Mouse (Mus musculus): ENCODE data around the gene Cisd1. TPM values are rescaled to one million over a fixed set of nuclear protein-coding genes. Genes with fewer than 3 reads are reported as not detected.

Gene Cisd1
- polyA plus RNA-seq, 1 experiment from 2014 or later: 88.0 TPM

DNA sequence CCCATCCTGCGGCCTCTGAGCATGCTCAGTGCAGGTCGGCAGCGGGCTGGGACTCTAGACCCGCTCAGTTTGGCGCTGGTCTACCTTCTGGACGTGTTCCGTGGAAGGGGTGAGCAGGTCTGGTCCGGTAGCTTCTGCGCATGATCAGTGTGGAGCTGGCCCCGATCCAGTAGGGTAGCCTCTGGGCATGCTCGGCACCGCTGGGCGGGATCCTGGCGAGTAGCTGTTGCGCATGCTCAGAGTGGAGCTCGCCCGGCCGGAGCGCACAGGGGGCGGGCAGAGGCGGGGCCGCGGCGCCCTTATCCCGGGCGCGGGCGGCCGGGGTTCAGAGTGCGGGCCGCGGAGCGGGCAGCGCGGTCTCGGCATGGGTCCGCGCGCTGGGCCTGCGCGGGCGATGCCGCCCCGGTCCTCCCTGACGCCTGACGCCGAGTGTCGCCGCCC is 2.8 kb upstream of the Cisd1 start, which contains the start of gene Ipmk:
Gene Ipmk (plus strand): TSS at position 255 of the 441 bp plus-strand sequence.
- WGBS: 0% methylated on average over 25 of the region's 49 CpGs
- Histone ChIP-seq H3K27ac (peak within 1 kb of the TSS; percentile 72), H3K36me3 (no peaks in the 10 kb centered on the region; the same call in 1 of the 2 replicates), H3K4me3 (peak within 1 kb of the TSS; percentile 90), H3K4me2 (replicated peaks) (peak within 1 kb of the TSS; percentile 96), H3K9me3 (no peaks in the 10 kb centered on the region), H3K27me3 (no peaks in the 10 kb centered on the region), H3K9ac (peak within 1 kb of the TSS; percentile 91), H3K4me1 (peaks cover 30% of the 10 kb centered on the region)
- ATAC-seq (ENCODE audit: low FRiP score, low read depth): peak; percentile 92

DNA sequence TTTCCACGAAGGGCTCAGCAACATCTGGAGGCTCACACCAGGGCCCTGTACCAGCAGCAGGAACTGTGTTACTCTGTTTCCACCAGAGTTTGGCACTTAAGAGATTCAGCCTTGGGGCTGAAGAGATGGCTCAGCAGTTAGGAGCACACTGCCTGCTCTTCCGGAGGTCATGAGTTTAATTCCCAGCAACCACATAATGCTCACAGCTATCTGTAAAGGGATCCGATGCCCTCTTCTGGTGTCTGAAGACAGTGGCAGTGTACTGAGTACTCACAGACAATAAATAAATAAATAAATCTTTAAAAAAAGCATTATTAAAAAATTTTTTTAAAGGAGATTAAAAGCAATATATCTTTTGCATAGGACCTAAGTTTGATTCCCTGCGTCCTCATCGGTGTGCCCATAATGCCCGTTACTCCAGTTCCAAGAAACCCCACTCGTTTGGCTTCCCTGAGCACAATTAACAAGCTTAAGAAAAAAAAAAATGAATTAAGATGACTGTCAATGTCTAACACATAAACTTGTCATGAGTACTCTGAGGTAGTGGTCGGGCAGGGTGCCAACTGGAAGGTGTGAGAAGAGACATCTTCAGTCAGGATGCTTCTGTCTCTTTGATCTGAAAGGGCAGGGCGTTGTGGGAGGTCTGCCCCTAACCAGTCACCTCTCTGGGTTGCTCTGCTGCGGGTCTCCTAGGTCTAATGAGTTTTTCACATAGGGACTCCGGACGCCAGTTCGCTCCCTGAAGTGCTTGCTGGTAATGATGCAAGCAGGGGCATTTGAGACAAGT is 2.2 kb upstream of the Cisd1 start:
- Histone ChIP-seq H3K4me3 (peak overlapping the region; percentile 90), H3K9ac (peak overlapping the region; percentile 91), H3K4me2 (replicated peaks) (peak overlapping the region; percentile 96), H3K4me1 (peaks cover 36% of the 10 kb centered on the region), H3K27me3 (no peaks in the 10 kb centered on the region), H3K9me3 (no peaks in the 10 kb centered on the region), H3K36me3 (no peaks in the 10 kb centered on the region; the same call in 1 of the 2 replicates), H3K27ac (peak overlapping the region; percentile 72)
- 9% methylated on average over 13 of the region's 13 CpGs for WGBS
- ATAC-seq (ENCODE audit: low FRiP score, low read depth): no peak

DNA sequence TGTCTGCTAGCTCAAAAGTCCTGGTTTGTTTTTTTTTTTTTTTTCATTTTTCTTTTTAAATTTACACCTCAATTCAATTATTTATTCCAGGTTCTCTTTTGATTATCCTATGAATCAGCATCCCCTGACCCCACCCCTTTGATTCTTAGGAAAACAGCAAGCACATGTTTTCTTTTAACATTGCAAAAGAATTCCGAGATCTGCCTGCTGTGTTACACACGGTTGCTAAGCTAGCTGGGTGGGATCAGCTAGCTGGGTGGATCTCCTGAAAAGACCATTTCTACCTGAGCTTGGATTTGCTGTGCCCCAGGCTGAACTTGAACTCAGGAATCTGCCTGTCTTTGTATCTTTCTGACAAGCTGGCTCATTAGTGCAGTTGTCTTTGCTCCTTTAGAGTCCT is 1.4 kb upstream of the Cisd1 start:
- peaks cover 36% of the 10 kb centered on the region for H3K4me1 ChIP-seq
- no peak overlapping the region for H3K9ac ChIP-seq
- H3K4me2 ChIP-seq (replicated peaks): no peak overlapping the region
- H3K36me3 ChIP-seq: no peaks in the 10 kb centered on the region
- H3K27ac ChIP-seq: no peak overlapping the region
- WGBS: 28% methylated on average over 2 of the region's 2 CpGs
- no peak for ATAC-seq (ENCODE audit: low FRiP score, low read depth)
- H3K27me3 ChIP-seq: no peaks in the 10 kb centered on the region
- H3K9me3 ChIP-seq: no peaks in the 10 kb centered on the region
- H3K4me3 ChIP-seq: no peak overlapping the region

DNA sequence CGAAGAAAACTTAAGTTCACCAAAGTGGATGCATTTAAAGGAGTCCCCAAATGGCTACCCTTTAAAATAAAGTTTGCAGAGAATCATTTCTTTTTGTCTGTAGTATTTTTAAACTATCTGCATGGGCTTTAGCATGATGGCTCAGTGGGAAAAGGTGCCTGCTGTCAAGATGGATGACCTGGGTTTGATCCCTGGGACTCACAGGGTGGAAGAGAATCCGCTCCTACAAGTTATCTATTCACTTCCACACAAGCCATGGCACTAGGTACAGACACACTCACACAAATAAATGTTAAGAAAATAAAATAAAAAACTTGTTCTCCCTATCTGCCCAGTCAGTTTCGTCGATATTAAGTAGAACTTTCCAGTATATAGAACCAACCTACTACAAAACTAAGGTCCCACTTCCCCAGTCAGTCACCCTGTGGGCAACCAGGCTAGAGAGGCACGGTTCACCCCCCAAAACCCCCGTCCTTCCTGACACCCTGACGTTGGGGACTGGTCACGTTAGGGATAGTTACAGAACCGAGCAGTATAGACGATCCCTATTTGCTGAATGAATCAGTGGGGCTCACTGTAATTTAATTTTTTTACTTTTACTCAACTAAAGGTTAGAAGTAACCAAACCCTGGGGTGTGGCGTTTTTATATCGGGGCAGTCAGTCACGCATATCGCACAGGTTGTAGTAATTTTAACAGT is 1.0 kb downstream of the Cisd1 start:
- peak overlapping the region; percentile 86 for H3K4me3 ChIP-seq
- peak overlapping the region; percentile 92 for H3K9ac ChIP-seq
- WGBS: 19% methylated on average over 14 of the region's 14 CpGs
- H3K36me3 ChIP-seq: no peaks in the 10 kb centered on the region
- no peak overlapping the region for H3K27ac ChIP-seq
- H3K27me3 ChIP-seq: no peaks in the 10 kb centered on the region
- peak overlapping the region; percentile 75 for H3K4me2 ChIP-seq (replicated peaks)
- ATAC-seq (ENCODE audit: low FRiP score, low read depth): no peak
- peaks cover 39% of the 10 kb centered on the region for H3K4me1 ChIP-seq
- H3K9me3 ChIP-seq: no peaks in the 10 kb centered on the region

DNA sequence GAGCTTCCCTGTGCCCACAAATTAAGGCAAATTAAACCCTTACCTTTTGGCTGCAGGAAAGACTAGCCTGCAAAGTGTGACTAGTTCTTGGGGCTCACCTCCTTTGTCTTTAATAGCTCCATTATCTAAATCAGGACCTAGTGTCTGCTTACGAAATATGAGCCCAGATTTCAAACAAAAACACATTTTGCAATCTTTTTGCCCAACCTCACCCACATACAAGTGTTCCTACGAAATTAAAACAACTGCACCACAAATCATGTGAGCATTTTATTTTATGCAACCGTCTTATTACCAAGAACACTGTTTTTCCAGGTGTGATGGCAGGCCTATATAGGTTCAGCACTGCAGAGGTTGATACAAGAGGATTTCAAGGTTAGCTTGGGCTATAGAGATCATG is 1.6 kb downstream of the Cisd1 start:
- peaks cover 41% of the 10 kb centered on the region for H3K4me1 ChIP-seq
- H3K9ac ChIP-seq: no peak overlapping the region
- H3K27ac ChIP-seq: no peak overlapping the region
- no peaks in the 10 kb centered on the region for H3K27me3 ChIP-seq
- no peaks in the 10 kb centered on the region for H3K36me3 ChIP-seq
- ATAC-seq (ENCODE audit: low FRiP score, low read depth): no peak
- no peak overlapping the region for H3K4me2 ChIP-seq (replicated peaks)
- 71% methylated on average over 3 of the region's 3 CpGs for WGBS
- H3K4me3 ChIP-seq: no peak overlapping the region
- no peaks in the 10 kb centered on the region for H3K9me3 ChIP-seq

DNA sequence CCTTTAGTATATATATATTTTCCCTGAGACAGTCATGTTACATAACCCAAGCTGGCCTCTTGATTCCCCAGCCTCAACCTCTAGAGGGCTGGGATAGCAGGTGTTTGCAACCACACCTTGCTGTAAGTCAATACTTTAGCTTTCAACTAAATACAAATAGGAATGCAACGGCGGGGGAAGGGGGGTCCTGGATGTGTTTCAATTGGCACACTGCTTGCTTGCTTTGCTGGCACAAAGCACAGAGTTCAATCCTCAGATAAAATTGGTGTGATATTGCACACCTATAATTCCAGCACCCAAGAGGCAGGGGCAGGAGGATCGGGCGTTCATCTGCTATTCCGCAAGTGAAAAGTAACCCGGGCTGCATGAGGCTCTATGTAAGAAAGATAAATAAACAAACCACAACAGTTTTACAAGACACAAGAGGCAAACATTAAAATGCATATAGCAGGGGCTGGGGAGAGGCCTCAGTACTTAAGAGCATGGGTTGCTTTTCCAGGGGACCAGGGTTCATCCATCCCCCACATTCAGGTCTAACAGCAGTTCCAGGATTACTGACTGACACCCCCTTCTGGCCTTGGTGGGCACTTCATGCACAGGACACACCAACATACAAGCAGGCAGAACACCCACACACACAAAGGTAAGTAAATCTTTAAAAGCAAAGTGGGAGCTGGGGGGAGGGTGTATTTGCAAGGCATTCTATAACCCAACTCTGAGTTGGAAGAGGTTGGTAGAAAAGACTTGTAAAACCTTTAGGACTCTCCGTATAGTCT is 2.5 kb downstream of the Cisd1 start:
- no peaks in the 10 kb centered on the region for H3K36me3 ChIP-seq
- peaks cover 50% of the 10 kb centered on the region for H3K4me1 ChIP-seq
- WGBS: 85% methylated on average over 7 of the region's 7 CpGs

DNA sequence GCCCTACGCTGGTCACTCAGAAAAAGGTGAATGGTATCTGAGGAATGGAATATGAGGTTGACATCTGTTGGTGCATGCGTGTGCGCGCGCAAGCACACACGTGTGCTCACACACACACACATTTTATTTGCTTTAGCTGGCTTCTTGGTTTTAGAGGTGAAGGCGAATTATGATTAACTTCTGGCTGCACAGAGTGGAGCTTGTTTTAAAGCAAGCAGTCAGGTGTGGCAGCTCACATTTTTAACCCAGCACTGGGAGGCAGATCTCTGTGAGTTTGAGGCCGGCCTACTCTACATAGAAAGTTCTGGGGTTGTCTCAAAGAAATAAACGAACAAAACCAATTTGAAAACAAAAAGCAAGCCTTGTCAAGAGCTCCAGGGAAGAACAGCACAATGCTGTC is 3.5 kb downstream of the Cisd1 start:
- H3K4me1 ChIP-seq: peaks cover 51% of the 10 kb centered on the region
- H3K27ac ChIP-seq: no peak overlapping the region
- no peak overlapping the region for H3K4me2 ChIP-seq (replicated peaks)
- ATAC-seq (ENCODE audit: low FRiP score, low read depth): no peak
- H3K4me3 ChIP-seq: no peak overlapping the region
- H3K36me3 ChIP-seq: peaks cover 2% of the 10 kb centered on the region; the same call in 1 of the 2 replicates
- no peaks in the 10 kb centered on the region for H3K9me3 ChIP-seq
- 92% methylated on average over 9 of the region's 9 CpGs for WGBS
- H3K9ac ChIP-seq: no peak overlapping the region
- H3K27me3 ChIP-seq: no peaks in the 10 kb centered on the region

More for the DNA sequence above, 2.5 kb downstream of the Cisd1 start:
- H3K9ac ChIP-seq: no peak overlapping the region
- no peak overlapping the region for H3K27ac ChIP-seq
- no peak overlapping the region for H3K4me2 ChIP-seq (replicated peaks)
- H3K9me3 ChIP-seq: no peaks in the 10 kb centered on the region
- ATAC-seq (ENCODE audit: low FRiP score, low read depth): no peak
- no peaks in the 10 kb centered on the region for H3K27me3 ChIP-seq
- no peak overlapping the region for H3K4me3 ChIP-seq

DNA sequence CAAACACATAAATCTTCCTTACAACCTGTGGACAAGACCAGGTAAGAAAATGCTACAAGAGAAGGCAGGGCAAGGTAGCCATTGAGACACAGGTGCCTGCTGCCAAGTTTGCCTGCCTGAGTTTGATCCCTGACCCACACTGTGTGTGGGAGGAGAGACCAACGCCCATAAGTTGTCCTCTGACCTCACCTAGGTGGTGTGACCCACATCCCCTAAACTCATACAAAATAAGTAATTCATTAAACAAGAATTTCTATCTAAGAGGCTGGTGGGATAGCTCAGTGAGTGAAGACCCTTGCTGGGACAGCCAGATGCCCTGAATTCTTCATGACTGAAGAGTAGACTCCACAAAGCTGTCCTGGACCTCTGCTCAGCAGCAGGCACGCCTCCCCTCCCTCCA is 4.6 kb downstream of the Cisd1 start:
- Histone ChIP-seq H3K36me3 (peaks cover 13% of the 10 kb centered on the region), H3K9ac (no peak overlapping the region), H3K27me3 (no peaks in the 10 kb centered on the region), H3K4me1 (peaks cover 48% of the 10 kb centered on the region), H3K9me3 (no peaks in the 10 kb centered on the region), H3K4me2 (replicated peaks) (no peak overlapping the region), H3K27ac (no peak overlapping the region), H3K4me3 (no peak overlapping the region)
- 72% methylated on average over 2 of the region's 2 CpGs for WGBS
- no peak for ATAC-seq (ENCODE audit: low FRiP score, low read depth)

DNA sequence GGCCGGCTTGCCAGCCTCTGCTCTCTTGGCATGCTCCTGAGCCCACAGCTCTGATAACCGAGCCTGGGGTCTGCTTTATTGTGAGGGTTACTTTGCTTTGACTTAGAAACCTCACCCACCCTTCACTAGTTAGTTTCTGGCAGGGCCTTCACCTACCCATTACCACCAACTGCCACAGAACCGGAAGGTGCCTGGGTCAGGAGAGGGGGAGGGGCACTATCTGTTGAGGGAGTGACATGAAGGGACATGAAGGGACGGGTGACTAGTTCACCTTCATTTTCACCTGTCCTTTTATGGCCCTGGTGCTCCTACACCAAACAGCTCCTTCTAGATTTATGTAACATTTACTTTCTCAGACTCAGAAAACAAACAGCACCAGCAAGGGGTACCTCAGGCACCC is 5.3 kb downstream of the Cisd1 start:
- Histone ChIP-seq H3K36me3 (peaks cover 14% of the 10 kb centered on the region), H3K4me2 (replicated peaks) (no peak overlapping the region), H3K4me3 (no peak overlapping the region), H3K9ac (no peak overlapping the region), H3K27me3 (no peaks in the 10 kb centered on the region), H3K9me3 (no peaks in the 10 kb centered on the region), H3K27ac (no peak overlapping the region), H3K4me1 (peaks cover 45% of the 10 kb centered on the region)
- no peak for ATAC-seq (ENCODE audit: low FRiP score, low read depth)
- WGBS: 57% methylated on average over 4 of the region's 4 CpGs

DNA sequence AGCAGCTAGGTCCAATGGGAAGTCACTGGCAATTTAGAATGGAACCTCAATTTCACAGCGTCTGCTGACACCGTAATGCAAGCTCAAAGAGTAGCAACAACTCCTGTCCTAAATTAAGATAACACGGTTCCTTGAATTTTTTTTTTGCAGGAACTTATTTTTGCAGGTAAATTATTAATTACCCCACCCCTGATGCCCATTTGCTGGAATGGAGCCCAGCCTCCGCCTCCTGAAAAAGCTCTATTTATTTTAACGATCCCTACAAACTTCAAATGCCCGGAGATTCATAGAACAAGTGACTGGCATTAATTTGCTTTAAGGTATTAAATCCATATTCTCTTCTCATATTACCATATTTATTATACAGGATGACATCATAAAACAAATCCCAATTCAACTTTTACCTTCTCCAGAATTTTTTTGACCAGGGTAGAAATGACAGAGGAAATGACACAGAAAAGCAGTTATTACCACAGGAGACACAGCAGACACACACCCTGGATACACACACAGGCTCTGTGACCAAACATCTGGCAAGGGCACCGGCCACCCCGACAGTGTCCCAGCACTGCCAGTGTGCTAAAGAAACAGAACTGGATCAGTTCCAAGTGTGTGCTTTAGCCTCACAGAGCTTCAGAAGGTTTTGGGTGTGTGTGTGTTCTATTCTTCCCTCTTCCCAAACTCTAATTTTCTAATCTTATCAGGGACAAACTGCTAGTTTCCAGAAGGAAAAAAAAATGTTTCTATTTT is 6.4 kb downstream of the Cisd1 start:
- ATAC-seq (ENCODE audit: low FRiP score, low read depth): no peak
- Histone ChIP-seq H3K4me1 (peaks cover 35% of the 10 kb centered on the region), H3K36me3 (peaks cover 24% of the 10 kb centered on the region), H3K27me3 (no peaks in the 10 kb centered on the region), H3K4me3 (no peak overlapping the region), H3K9ac (no peak overlapping the region), H3K9me3 (no peaks in the 10 kb centered on the region), H3K4me2 (replicated peaks) (no peak overlapping the region), H3K27ac (no peak overlapping the region)
- 47% methylated on average over 8 of the region's 8 CpGs for WGBS

DNA sequence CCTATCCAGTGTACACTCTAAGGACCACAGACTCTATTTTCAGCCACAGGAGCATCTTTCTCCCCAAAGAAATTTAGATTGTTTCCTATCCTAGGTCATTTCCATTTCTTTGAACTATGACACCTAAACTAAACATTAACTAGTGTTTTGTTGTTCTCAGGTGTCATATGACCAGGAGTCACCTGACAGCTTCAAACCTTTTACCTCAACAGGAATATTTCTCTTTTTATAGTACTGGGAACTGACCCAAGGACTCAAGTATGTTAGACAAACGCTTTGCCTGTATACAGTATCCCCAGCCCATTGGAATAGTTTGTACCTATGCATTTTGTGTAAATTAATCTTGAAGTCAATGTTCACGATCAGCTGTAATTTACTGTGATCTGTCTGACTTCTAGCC is 7.0 kb downstream of the Cisd1 start:
- H3K27me3 ChIP-seq: no peaks in the 10 kb centered on the region
- no peak for ATAC-seq (ENCODE audit: low FRiP score, low read depth)
- H3K27ac ChIP-seq: no peak overlapping the region
- H3K9ac ChIP-seq: no peak overlapping the region
- no peak overlapping the region for H3K4me2 ChIP-seq (replicated peaks)
- no peak overlapping the region for H3K4me3 ChIP-seq
- H3K36me3 ChIP-seq: peaks cover 29% of the 10 kb centered on the region
- WGBS: 68% methylated on average over 2 of the region's 2 CpGs
- H3K9me3 ChIP-seq: no peaks in the 10 kb centered on the region
- peaks cover 30% of the 10 kb centered on the region for H3K4me1 ChIP-seq

Data from limb, embryonic 13.5 days (tissue).